Mouse (Mus musculus) lung, embryonic 15.5 days (tissue): ENCODE data around the gene 4930415L06Rik. TPM values are rescaled to one million over a fixed set of nuclear protein-coding genes. Genes with fewer than 3 reads are reported as not detected.

Experiments
- ATAC-seq: fragments of 200-750 bp; cut with Nextera tagmentation; 2 replicates; pipeline ENCODE4 v1.8.0; 2017; ENCODE audit warnings: moderate number of reproducible peaks, borderline replicate concordance; ENCODE audit not compliant: low FRiP score, low TSS enrichment; ENCODE audit errors: extremely low read depth
- H3K27ac ChIP-seq: fragments of 300-500 bp; sonication (generic); 2 replicates; pipeline ENCODE4 v1.5.1; 2015; ENCODE audit warnings: moderate library complexity, mild to moderate bottlenecking, inconsistent platforms
- H3K27me3 ChIP-seq: fragments of 300-500 bp; sonication (generic); 2 replicates; pipeline ENCODE4 v1.6.1; 2015; ENCODE audit warnings: inconsistent platforms
- H3K36me3 ChIP-seq: fragments of 300-500 bp; sonication (generic); 2 replicates; pipeline ENCODE4 v1.6.1; 2015; ENCODE audit warnings: inconsistent platforms
- H3K4me1 ChIP-seq: fragments of 300-500 bp; sonication (generic); 2 replicates; pipeline ENCODE4 v1.6.1; 2015; ENCODE audit warnings: inconsistent platforms
- H3K4me2 ChIP-seq: fragments of 300-500 bp; sonication (generic); 2 replicates; pipeline ENCODE4 v1.6.1; 2015; ENCODE audit warnings: inconsistent platforms, mild to moderate bottlenecking, moderate library complexity
- H3K4me3 ChIP-seq: fragments of 300-500 bp; sonication (generic); 2 replicates; pipeline ENCODE4 v1.5.1; 2015; ENCODE audit warnings: mild to moderate bottlenecking, inconsistent platforms
- H3K9ac ChIP-seq: fragments of 300-500 bp; sonication (generic); 2 replicates; pipeline ENCODE4 v1.6.1; 2015; ENCODE audit warnings: inconsistent platforms
- H3K9me3 ChIP-seq: fragments of 300-500 bp; sonication (generic); 2 replicates; pipeline ENCODE4 v1.6.1; 2016; ENCODE audit warnings: inconsistent platforms
- WGBS: fragments of 180-500 bp; shearing (Covaris S2); methylation state at CpG from one replicate; pipeline ENCODE4 v1.1.7; 2015; 5-methylcytosine and 5-hydroxymethylcytosine counted together
- polyA plus RNA-seq: library from polyadenylated mRNA; unstranded; fragments of >200 nt; fragmentation: Nextera tagmentation; extraction: Ambion mirVana; gene quantifications from 2 replicates; pipeline ENCODE4 v1.2.1, GENCODE M21; 2015

Gene 4930415L06Rik
- not detected in 2 replicates for polyA plus RNA-seq

GRCm38 (mm10) chrX:89932752-89933151 lies at the start of gene 4930415L06Rik:
TSS of gene 4930415L06Rik (minus strand) at chrX:89932852.
- Histone ChIP-seq H3K4me3 (no peak within 1 kb of the TSS), H3K9ac (no peak within 1 kb of the TSS), H3K4me1 (no peaks in the 10 kb centered on the region), H3K36me3 (no peaks in the 10 kb centered on the region), H3K9me3 (no peaks in the 10 kb centered on the region), H3K4me2 (no peak within 1 kb of the TSS), H3K27me3 (no peaks in the 10 kb centered on the region), H3K27ac (no peak within 1 kb of the TSS)
- no peak for ATAC-seq
- 83% methylated on average over 5 of the region's 5 CpGs for WGBS

GRCm38 (mm10) chrX:89978621-89979020 lies 46.0 kb upstream of the 4930415L06Rik start:
- Histone ChIP-seq H3K36me3 (no peaks in the 10 kb centered on the region), H3K9me3 (no peaks in the 10 kb centered on the region), H3K27ac (no peak overlapping the region), H3K4me3 (no peak overlapping the region), H3K9ac (no peak overlapping the region), H3K4me1 (no peaks in the 10 kb centered on the region), H3K4me2 (no peak overlapping the region), H3K27me3 (no peaks in the 10 kb centered on the region)
- no peak for ATAC-seq

GRCm38 (mm10) chrX:89904871-89905270 lies 27.8 kb downstream of the 4930415L06Rik start:
- no peaks in the 10 kb centered on the region for H3K4me1 ChIP-seq
- 89% methylated on average over 1 of the region's 1 CpGs for WGBS
- H3K4me2 ChIP-seq: no peak overlapping the region
- no peak overlapping the region for H3K27ac ChIP-seq
- no peaks in the 10 kb centered on the region for H3K9me3 ChIP-seq
- H3K27me3 ChIP-seq: no peaks in the 10 kb centered on the region
- ATAC-seq: no peak
- H3K4me3 ChIP-seq: no peak overlapping the region
- H3K9ac ChIP-seq: no peak overlapping the region
- no peaks in the 10 kb centered on the region for H3K36me3 ChIP-seq

Other genes with a start within 250 kb of the 4930415L06Rik start
- not detected in 2 replicates for gene 4932429P05Rik, start 180.6 kb downstream of the 4930415L06Rik start, polyA plus RNA-seq